Mouse (Mus musculus): ENCODE data around the gene Ncoa5.

Ncoa5 gene

DNA sequence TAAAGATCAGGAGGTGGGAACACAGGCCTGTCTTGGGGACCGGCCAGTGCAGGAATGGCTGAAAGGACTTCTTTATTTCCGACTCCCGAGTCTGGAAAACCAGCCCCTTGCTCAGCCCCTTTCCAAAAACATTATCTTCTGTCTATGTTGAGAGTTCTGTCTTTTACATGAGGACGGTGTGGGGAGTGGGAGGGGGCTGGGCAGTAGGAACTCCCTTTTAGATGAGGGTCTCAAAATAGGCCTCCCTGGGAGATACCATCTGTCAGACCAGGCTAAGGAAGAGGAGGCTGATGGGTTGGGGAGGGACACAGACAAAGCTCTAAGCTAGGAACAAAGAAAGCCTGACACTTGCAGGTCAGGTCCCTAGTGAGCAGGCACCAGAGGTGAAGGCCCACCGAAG is 14.4 kb upstream of the Ncoa5 start:
- no peak for DNase-seq (ENCODE audit: low read depth)

DNA sequence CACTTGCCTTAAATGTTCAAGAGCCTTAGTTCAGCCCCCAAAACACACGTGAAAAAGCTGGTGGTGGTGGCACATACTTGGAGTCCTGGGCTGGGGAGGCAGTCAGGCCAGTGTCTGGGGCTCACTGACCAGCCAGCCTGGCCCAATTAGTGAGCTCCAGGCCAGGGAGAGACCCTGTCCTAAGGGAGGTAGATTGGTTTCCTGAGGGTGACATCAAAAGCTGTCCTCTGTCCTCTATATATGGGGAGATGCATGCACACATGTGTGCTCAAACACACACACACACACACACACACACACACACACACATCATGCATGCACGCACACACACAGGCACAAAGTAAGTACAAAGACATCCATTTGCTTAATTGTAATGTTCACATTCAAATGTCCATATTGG is 9.1 kb upstream of the Ncoa5 start:
- DNase-seq (ENCODE audit: low read depth) = no peak

DNA sequence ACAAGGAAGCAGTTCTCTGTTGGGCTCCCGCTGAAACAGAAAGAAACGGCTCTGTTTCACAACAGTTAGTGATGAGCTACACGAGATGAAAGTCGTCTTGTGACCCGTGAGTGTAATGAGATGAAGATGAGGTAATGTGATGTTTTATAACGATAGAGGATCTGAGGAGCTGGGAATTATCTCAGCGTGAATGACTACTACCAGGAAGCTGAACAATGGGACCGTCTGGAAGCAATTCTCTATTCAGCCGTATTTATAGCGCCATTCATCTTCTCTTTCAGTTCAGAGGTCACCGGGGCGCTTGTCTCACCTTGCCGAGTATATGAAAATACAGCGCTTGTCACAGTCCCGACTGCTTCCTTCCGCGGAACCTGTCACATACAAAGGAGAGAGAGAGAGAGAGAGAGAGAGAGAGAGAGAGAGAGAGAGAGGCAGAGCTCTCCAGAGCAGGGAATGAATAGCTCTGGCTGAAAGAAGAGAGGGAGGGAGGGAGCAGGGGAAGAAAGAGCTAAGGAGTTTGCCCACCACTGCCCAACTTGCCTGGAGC is 8.5 kb upstream of the Ncoa5 start:
- no peak for DNase-seq (ENCODE audit: low read depth)

DNA sequence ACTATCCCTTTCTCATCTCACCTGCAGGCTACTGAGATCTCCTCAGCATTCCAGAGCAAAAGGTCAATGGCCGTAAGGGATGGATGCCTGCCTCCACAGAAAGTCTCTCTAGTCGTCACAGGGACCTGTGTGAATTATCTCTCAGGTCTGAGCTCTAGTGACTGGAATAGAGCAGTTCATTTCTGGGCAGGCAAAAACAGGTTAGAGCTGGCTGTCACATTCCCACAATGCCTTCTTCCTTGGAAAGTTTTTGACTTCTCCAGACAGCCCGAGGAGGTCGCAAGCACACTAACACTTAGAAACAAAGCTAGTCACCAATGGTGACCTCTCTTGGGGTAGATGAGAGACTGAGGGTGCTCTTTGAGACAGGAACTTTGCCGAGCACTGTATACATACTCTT is 7.5 kb upstream of the Ncoa5 start:
- DNase-seq (ENCODE audit: low read depth) = no peak

DNA sequence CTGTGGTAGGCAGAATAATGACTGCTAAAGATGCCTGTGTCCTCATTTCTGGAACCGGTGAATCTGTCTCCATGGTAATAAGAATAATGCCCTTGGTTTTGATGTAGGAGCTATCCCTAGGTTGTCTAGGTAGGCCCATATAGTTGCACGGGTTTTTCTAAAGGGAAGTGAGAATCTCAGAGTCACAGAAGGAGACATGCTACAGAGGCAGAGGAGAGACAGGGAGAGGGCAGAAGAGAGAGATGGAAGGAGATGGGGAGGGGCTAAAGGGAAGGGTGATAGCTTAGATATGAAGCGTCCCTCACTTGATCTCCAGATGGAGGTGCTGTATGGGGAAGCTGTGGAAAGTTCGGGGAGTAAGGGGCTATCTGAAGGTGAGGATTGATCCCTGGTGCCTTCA is 2.7 kb upstream of the Ncoa5 start:
- no peak for DNase-seq (ENCODE audit: low read depth)

DNA sequence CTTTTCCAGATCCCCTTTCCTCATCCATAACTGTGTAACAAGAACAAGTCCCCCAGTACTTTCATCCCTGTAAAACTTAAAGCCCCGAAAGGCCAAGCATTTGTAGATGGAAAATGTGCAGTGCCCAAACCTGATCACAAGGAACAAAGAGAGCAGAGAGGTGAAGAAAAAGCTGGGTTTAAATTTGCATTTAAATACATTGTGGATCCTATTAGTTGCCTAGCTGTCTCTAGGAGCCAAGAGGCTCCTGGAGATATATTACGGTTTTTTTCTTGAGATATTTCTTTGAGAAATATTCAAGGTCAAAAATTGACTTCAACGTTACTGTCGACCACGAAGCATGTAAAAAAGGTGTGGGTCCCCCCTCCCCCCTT is 378 bp upstream of the Ncoa5 start:
- no peak for DNase-seq (ENCODE audit: low read depth)

DNA sequence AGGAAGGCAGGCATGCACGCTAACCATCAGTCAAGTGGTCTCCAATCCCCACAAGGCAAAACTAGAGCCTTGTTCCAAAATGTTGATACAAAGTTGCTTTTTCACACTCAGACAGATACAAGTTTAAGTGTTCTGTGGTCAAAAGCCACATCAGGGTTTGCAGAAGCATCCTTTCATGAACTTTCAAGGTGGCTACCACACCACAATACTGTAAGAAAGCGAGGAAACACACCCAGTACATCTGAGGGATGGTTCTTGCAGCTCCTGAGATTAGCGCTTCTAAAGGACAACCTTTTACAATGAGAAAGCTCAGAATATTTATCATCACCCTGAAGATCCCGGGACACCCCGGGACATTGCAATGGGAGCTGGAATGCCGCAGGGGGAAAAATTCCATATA is 1.4 kb downstream of the Ncoa5 start:
- DNase-seq (ENCODE audit: low read depth) = no peak

DNA sequence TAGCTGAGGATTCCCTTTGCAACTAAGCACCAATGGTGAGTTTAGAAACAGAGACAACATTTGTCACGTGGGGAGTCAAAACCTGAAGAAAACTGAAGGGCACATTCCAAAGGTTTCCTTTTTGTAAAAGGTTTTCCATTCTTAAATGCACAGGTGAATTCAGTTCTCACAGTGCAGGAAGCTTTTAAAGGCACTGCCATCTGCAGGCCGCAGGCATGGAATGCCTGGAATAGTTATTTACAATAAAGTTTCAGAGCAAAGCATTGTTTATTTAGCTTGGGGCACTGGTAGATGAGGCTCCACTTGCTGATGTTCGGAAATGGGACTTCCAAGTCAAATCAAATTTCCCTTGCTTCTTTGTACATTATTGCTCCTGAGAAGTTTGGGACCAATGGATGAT is 2.1 kb downstream of the Ncoa5 start:
- peak; percentile 25 for DNase-seq (ENCODE audit: low read depth)

DNA sequence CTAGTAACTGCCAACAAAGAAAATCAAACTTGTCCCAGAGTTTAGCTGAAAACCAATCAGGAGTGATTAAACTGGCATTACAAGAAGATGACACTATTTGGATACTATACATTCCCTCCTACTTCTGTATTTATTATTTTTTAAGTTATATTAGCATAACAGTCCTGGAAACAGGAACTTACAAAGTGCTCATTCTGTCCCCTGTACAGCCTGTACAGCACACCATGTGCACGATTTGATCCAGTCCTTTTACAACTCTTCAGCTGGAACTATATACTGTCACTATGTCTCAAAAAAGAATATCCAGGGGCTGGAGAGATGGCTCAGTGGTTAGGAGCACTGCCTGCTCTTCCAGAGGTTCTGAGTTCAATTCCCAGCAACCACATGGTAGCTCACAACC is 7.5 kb downstream of the Ncoa5 start:
- DNase-seq (ENCODE audit: low read depth) = no peak

DNA sequence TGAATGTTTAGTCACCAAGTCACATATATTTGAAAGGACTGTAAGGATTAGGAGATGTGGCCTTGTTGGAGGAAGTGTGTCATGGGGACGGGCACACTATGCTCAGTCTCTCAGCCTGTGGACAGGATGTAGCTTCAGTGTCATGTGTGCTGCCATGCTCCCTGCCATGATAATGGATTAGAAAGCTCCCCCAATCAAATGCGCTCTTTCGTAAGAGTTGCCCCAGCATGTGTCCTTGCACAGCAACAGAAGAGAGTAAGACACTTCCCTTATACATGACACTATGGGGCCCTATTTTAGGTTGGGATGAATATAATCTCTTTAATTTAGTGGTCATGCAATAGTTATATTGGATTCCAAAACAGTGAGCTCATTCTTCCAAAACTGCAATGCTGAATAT is 14.2 kb downstream of the Ncoa5 start:
- DNase-seq (ENCODE audit: low read depth) = peak; percentile 72

DNA sequence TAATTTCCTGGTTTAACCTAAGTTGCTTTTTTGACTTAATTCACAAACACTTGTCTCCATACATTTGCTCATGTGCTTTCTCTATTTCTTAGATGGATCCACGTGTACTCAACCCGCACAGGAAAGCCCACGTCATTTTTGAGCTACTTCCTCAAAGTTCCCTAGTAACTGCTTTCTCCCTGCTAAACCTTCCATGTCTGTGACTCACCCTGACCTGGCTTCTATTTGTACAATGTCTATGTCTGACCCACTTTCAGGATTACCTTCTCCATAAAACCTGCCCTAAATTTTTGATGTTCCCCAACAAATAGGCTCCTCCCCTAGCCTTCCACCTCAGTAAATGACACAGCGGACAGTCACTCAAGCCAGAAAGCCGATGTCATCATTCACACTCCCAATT is 19.7 kb downstream of the Ncoa5 start:
- peak; percentile 80 for DNase-seq (ENCODE audit: low read depth)

DNA sequence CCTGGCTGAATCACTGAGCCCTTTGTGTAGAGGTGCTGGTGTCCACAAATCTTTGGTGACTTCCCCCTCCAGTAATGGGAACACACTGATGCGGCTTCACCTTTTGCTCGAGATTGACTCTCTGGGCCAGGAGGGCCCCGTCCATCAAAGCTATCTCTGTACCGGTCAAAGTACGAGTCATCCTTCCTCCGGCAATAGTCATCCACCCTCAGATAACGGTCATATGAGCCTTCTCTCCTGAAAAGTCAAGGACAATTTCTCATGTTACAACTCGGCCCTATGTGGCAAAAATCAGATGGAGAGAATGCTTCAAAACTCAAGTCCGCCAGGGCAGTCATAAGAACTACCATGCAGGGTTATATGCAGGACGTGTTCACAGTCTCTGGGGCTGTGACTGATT is 24.3 kb downstream of the Ncoa5 start:
- DNase-seq (ENCODE audit: low read depth) = peak; percentile 84

DNA sequence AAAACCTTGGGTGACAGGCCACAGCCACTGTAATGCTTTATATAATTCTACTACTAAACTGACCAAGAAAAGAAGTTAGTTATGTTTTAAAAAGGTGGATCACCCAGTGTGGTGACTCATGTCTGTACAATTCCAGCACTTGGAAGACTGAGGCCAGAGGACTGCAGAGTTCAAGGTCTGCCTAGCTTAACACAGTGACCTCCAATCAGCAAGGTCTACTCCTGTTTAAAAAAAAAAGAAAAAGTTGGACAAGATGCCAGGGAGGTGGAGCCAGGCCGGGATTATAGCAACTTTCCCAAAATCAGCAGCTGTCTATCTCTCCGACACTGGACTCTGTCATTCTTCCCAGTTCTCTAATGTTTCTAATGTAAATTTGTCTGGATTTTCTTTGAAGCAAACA is 25.1 kb downstream of the Ncoa5 start:
- DNase-seq (ENCODE audit: low read depth) = no peak

DNA sequence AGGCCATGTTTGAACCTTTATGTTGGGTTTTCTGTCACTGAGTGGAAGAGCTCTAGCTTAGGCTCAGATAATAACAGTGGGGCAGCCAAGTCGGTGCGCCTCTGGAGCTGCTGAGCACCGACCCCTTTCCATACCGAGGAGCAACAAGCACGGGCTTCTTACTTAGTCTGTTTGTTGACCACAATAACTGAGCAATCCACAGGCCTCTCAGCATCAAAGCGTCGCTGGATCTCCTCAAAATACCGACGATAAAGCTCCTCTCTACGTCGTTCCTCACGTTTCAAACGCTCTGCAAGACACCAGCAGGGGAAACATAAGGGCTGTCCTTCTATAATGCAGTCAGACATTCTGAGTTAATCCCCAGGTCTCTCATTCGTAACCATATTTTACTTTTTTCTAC is 25.5 kb downstream of the Ncoa5 start:
- no peak for DNase-seq (ENCODE audit: low read depth)

DNA sequence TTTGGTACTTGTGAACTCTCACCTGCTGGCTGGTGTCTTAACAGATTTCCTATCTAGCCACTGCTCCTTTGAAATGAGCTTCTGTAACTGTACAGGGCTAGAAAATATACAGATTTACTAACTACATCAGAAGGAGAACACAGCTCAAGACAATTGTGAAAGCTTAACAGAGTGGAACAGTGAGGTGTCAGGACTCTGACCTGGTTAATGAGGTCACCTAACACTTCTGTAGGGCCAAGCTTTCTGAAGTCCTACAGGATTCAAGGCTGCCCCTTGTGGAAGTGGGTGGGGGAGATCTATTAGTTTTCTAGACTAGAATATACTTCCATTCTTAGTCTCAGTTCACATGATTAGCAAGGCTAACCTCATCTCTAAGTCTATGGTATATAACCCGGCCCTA is 26.7 kb downstream of the Ncoa5 start:
- no peak for DNase-seq (ENCODE audit: low read depth)

DNA sequence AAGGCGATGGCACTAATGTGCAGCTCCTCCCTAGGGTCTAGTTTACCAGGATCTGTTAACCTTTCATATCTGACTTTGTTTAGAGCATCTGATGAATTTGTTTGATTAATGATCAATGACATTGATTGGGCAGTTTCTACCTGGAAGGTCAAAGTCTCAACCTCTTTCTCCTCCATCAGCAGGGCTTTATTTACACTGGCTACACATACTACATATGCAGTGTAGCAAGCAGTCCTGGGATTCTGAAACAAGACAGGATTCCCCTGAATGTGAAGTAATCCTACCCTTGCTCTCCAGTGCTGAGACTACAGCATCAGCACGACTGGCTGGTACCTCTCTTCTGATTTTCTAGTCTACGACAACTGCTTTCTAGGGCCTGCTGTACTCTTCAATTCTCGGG is 27.9 kb downstream of the Ncoa5 start:
- DNase-seq (ENCODE audit: low read depth) = no peak

DNA sequence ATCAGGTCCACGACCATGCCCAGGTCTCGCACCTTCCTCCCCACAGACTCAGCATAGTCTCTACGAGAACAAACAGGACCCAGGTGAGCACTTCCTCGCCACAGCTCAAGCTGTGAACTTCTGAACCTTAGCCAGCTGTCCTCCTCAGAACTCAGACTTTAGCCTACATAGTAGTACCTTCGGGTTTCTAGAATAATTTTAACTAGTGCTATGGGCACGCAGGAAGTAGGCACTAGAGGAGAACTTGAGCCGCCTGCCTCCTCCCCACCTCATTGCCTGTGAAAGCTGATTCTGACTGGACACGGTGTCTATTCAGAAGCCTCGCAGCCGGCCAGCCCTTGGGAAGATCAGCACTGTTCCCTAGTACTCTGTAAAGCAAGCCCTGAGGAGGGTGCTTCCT is 30.4 kb downstream of the Ncoa5 start:
- no peak for DNase-seq (ENCODE audit: low read depth)

DNA sequence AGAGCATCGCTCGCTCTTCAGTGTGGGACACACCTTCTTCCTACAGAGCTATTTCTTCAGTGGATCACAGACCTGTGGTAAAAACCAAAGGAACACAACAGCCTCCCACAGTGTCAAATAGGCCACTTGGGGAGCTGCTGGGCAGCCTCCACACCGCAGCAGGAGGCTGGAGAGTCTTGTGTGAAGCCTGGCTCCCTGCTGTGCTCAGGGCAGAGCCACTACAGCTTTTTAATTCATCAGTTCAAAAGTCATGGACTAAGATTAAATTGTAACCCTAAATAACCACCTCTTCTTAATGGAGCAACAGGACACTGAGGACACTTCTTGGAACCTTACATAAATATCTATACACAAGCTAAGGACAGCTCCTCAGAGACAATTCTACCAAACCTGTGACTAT is 31.6 kb downstream of the Ncoa5 start:
- no peak for DNase-seq (ENCODE audit: low read depth)

DNA sequence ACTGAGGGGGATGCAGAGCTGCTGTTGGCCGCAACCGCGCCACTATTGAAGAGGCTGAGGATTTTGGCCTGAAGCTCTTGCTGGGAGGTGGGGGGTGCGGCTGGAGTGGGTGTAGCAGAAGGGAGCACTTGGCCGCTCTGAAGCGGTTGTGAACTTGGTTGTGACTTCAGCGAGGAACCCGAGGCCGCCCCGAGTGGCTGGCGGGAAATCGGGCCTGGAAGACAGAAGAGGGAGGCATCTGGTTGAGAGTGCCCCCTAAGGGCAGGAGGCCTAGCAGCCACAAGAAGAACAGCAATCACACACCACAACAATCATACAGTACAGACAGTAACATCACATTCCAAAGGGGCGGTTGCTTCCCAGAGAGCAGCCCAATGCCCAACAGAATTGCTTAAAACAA is 32.7 kb downstream of the Ncoa5 start:
- DNase-seq (ENCODE audit: low read depth) = no peak

DNA sequence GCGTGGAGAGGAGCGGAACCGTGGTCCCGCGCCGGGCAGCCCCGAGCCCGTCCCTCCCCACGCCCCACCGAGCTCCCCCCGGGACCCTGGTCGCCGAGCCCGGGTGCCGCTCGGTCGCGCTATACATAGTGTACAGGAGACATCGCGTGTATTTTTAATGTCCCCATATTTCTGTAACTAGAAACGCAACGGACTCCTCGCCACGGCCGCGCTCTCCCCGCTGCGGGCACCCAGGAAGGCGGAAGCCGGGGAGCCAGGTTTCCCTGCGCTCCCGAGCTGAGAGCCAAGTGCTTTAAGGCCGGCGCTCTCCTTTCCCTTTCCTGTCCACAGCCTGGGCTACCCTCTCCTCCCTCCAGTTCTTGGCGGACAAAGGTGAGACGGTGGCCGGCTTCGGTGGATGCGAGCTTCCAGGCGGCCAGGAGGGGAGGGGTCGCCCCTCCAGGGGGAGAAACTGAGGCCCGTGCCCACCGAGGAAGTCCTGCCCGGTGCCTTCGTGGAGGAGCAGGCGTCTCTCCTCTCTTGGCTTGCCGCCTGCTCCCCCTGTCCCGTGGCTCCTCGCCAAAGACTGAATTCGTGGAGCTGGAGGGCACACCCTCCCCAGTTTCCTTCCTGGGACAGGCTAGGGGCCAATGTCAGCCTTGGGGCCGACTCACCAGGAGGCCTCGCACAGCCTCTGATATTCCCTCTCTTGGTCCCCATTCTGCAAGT is 36.8 kb downstream of the Ncoa5 start:
- DNase-seq (ENCODE audit: low read depth) = no peak

DNA sequence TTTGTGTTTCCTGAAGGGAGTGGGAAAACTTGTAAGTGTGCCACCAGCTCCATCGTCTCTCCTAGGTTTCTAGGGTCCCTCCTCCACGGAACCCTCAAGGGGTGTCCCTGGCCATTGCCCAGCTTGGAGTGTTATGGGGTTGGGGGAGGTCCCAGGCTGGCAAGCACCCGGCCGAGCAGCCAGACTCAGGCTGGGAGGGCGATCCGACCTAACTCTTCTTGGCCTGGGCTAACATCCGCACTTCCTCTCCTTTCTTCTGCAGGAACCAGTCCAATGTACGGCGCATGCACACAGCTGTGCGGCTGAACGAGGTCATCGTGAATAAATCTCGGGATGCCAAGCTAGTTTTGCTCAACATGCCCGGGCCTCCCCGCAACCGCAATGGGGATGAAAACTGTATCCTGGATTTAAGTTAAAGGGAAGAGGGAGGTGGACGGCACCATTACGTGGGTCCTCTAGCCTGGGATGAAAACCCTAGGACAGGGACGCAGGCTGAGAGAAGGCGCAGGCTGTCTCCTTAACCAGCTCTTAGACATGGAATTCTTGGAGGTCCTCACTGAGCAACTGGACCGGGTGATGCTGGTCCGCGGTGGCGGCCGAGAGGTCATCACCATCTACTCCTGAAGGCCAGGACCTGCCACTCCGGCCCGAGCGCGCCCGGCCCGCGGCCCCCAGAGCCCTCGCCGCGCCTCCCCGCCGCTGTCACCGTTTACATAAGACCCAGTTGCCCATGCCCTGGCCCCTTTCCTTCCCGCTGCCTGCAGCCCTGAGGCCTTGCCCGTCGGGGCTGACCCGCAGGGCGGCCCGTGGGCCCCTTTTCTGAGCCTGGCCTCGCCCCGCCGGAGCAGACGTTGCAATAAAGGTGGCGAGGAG is 37.6 kb downstream of the Ncoa5 start:
- DNase-seq (ENCODE audit: low read depth) = no peak

DNA sequence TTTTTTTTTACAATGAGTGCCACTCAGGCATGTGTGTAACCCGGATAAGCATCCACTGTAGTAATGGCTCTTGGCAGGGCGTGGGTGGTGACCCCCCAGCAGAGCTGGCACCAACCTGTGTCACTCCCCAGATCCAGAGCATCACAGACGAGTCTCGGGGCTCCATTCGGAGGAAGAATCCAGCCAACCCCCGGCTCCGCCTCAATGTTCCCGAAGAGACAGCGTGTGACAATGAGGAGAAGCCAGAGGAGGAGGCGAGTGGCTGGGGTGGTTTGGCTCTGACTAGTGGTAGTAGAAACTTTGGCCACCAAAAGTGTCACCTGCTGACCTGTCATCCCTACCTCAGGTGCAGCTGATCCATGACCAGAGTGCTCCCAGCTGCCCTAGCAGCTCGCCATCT is 38.7 kb downstream of the Ncoa5 start:
- DNase-seq (ENCODE audit: low read depth) = no peak

DNA sequence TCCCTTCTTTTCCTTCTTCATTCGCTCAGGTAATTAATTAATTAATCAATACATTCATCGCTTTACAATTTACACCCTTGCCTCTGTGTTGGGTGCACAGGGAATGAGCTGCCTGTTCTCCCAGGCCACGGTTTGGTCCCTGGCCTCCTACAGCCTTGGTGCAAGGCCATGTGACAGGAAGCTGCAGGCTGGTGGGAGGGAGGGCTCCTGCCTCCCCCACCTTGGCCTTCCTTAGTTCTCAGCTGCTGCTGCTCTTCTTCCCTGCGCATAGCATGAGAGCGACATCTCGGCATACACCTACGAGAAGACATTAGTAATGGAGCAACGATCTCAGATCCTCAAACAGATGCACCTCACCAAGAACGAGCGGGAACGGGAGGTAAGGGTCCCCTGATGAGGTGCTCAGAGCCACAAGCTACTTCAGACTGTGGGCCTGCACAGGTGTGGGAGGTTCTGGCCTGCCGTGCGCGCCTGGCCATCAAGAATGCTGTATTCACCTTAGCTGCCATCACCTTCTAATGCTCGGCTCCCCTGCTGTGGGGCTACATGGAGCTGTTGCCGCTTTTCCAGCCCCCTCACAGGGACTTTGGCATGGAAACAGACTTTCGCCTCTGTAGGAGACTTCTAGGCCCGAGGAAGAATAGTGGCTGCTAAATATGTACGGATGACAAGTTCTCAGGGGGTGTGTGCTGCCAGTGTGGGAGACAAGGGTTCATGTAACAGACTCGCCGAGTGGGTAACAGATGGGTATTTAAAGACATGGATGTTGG is 39.8 kb downstream of the Ncoa5 start:
- DNase-seq (ENCODE audit: low read depth) = no peak

All from 416B (cell line).